Mouse (Mus musculus): Measurements from ENCODE around the gene Acsbg1. TPM values are rescaled to one million over a fixed set of nuclear protein-coding genes. Genes with fewer than 3 reads are reported as not detected.
"Not testable (repeated sequence)": the region's sequence is repeated elsewhere in the genome, so short reads cannot be mapped to it uniquely, and the experiment has no call there.

Gene Acsbg1
- polyA plus RNA-seq, 1 experiment = 1.5 TPM

DNA sequence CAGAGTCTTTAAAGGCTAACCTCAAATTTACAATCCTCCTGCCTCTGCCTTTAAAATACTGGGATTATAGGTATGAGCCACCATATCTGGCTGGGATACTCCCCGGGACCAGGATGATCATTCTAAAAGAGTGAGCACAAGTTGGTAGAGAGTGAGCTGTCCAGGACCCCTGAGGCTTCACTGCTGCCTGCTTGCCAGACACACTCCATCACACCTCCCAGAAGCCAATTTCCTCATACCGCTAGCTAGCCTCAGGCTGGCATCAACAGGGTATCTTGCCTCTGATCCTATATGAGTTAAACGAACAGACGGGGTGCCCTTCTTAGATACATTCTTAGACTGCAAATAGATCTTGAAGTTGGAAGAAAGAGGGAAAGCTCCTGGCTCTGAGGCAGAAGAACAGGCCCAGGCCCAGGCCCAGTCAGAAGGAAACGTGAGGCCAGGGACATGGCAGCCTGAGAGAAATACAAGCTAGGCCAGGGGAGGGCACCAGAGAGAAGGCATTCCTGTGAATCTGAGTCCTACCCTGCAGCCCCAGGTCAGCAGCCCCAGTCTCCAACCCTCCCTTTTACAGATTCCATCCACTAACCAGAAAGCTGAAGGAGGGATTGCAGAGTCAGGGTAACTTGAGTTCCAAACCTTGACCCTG is 31.9 kb downstream of the Acsbg1 start:
- DNase-seq (ENCODE audit: low read depth, low spot score) = no peak
- WGBS = 88% methylated on average over 5 of the region's 5 CpGs

DNA sequence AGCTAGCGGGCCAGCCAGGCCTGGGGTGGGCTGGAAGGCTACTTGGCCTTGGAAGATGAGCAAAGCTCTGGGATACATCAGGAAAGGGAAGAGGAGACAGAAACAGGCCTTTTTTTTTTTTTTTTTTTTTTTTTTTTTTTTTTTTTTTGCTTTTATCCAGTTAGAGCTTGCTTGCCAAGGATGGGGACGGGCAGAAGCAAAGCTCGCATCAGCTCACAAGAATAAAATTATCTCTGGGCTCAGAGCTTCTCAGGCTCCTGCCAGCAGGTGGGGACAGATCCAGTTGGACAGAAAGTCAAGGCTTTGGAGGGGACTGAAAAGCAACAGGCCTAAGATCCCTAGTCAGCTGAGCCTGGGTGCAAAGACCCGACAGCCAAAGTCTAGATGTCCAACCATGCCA is 32.9 kb downstream of the Acsbg1 start:
- 74% methylated on average over 4 of the region's 4 CpGs for WGBS
- no peak for DNase-seq (ENCODE audit: low read depth, low spot score)

DNA sequence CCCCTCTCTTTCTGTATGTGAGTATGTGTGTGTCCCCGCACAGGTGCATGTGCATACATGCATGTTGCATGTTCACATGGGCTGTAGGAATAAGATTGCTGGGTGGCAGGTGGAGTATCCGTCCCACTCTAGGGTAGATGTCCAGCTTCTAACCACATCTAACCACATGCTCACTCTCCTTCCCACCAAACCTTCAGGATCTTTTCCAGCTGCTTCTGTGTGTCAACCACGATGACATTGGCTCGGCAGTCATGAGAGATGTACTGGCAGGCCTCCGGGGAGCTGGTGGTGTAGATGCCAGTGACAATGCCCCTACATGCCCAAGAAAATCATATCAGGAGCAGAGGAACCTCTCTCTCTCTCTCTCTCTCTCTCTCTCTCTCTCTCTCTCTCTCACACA is 34.4 kb downstream of the Acsbg1 start:
- WGBS = 86% methylated on average over 5 of the region's 5 CpGs
- DNase-seq (ENCODE audit: low read depth, low spot score) = no peak

DNA sequence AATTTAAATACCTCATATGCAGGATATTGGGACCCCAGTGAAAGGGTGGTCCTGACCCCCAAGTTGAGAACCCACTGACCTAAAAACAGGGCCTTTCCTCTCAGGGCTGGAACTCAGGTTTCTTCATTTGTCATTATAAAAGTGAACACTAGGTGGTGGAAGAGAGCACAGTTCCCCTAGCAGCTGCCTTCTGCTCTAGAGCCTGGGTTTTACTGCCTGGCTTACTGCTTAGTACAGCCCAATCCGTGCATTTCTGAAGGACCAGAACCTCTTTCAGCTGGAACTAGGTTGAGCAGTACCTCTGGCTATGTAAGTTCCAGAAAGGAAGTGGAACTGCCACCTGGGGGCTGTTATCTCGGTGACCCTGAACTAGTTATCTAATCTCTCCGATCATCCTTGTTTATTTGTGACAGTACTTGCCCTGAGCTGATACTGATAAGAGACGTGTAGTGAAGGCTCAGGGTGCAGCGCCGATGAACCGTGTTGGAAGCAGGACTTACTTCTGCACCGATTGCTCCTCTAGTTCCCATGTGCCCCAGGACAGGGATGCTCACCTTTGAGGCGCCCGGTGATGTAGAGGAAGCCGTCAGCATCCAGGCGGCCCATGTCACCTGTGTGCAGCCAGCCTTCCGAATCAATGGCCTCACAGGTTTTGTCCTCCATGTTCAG is 47.4 kb downstream of the Acsbg1 start:
- DNase-seq (ENCODE audit: low read depth, low spot score) = peak; percentile 22
- WGBS = 46% methylated on average over 13 of the region's 13 CpGs

DNA sequence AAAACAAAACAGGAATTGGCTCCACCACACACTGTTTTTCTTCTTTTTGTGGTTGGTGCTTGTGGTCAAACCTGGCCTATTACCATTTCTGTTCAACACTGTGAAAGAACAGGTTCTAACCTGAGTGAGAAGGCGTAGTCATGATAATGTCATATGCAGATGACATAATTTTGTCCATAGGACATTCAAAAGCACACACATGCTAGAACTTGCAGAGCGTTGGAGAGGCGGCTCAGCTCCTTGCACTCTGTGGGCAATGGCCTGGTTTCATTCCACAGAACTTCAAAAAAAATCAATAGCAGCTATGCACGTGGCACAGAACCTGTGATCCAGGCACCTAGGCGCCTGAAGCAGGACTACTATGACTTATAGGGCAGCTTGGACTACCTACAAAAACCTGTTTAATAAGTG is 48.9 kb downstream of the Acsbg1 start:
- DNase-seq (ENCODE audit: low read depth, low spot score) = no peak
- WGBS = 64% methylated on average over 5 of the region's 5 CpGs

DNA sequence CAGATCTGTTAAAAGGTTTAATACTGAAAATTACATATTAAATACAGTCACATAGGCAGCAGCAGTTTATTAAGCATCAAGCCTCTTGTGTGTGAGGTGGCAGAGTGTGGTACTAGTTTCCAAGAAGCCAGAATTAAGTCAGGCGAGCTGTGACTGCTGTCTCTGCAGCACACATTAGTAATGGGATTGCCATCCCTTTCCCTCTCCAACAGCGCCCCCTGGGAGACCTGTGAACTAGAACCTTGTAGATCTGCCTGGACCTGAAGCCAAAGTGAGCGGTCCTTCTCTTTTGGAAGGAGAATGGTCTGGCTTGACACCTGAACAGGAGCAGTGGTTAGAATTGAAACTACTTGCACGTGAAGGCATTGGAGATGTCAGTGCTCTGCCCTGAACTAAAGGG is 56.8 kb downstream of the Acsbg1 start:
- DNase-seq (ENCODE audit: low read depth, low spot score) = no peak
- WGBS = 56% methylated on average over 4 of the region's 4 CpGs

DNA sequence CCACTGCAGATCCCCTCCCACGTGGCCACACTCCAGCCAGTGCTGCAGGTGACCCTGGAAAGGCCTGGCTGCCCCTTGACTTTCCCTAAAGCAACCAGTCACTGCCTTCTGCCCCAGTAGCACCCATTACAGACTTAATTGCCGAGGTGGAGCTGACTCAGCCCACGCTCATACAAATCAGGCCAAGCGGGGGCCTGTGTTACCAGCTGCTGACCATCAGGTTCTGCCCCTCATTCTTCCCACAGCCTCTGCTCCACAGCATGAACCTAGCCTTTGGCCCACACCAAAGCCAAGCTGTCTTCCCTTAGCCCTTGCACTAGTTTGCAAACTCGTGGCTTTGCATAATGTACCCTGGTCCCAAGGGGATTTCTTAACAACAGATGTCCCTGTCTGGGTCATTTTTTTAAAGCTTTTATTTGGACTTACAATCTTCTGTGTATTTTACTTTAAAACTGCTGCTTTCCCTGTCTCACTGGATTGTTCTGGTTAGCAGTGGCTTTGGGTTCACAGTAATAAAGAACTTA is 57.5 kb downstream of the Acsbg1 start:
- DNase-seq (ENCODE audit: low read depth, low spot score) = no peak
- 75% methylated on average over 5 of the region's 5 CpGs for WGBS

DNA sequence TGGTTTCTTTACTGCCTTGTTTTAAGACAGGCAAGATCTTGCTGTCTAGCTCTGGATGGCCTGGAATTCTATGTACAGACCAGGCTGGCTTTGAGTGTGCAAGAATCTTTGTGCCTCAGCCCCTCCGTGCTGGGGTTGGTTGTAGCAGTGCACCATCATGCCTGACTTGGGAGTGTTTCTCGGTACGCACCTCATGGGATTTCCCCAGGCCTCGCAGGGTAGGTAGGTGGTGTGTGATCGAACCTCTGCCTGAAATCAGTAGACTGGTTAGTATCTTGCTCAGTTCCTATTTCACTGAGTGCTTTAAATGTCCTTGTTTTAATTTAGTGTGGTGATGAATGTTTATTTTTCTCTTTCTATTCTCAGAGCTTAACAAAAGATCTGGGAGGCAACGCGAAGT is 58.8 kb downstream of the Acsbg1 start:
- DNase-seq (ENCODE audit: low read depth, low spot score) = no peak
- WGBS = 86% methylated on average over 7 of the region's 7 CpGs

DNA sequence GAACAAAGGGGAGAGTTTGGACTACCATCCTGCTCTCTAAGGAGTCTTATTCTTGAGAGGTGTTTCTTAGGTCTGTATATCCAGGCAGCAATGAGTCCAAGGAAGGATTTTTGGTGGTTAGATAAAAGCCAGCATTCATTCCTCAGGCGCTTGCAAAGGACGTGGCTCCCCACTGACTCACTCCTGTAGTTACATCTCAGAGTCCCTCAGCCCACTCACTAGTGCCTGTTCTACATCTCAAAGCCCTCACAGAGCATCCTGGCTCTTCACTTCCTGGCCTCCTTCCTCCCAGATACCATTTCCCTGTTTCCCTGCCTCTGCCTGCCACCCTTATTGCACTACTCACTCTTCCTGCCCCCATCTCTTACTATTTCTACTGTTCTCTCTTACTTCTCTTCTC is 59.3 kb downstream of the Acsbg1 start:
- 74% methylated on average over 2 of the region's 2 CpGs for WGBS

DNA sequence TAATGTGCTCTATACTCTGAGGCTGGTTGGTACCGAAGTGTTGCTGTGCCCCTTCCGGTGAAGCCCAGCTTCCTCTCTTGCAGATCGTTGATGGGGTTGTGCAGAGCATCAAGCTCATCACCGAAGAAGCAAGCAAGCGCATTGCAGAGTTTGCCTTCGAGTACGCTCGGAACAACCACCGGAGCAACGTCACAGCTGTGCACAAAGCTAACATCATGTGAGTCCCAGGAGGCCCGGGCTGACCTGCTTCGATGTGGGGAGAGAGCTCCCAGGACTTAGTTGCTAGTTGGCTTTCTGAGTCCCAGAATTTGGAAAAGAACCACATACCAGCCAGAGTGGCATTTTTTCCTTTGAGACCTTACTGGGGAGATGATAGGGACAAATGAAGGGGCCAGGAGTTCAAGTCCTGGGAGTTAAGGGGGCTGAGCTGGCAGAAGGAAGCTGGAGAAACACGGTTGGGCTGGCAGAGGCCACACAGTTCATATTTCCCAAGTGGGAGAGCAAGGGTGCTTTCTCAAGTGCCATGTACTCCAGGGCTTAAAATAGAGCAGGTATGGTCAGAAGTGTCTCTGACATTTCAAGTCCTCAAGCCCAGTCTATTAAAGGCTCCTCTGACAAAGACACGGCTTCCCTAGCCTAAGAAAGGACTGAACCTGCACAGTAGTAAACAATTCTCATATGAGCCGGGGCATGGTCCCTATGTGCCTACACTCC is 64.8 kb downstream of the Acsbg1 start:
- 91% methylated on average over 15 of the region's 15 CpGs for WGBS
- DNase-seq (ENCODE audit: low read depth, low spot score) = no peak

More for the DNA sequence above, 59.3 kb downstream of the Acsbg1 start:
- DNase-seq (ENCODE audit: low read depth, low spot score) = no peak

DNA sequence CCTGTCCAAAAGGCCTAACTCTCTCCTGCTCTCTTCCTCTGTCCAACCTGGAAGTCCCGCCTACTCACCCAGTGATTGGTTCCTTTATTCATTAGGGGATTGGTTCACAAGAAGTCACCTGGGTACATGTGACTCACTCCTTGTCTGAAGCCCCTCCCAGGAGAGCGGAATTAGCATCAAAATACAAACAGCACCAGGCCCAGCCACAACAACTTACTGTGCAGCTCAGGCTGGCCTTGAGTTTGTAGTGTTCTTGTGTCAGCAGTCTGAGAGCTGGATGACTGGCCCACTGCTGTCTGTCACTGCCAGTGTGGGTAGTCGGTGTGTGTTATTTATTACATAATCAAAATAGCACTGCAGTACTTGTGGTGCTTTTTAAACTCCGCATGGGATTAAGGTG is 68.0 kb downstream of the Acsbg1 start:
- 84% methylated on average over 4 of the region's 4 CpGs for WGBS
- DNase-seq (ENCODE audit: low read depth, low spot score) = not testable (repeated sequence)

DNA sequence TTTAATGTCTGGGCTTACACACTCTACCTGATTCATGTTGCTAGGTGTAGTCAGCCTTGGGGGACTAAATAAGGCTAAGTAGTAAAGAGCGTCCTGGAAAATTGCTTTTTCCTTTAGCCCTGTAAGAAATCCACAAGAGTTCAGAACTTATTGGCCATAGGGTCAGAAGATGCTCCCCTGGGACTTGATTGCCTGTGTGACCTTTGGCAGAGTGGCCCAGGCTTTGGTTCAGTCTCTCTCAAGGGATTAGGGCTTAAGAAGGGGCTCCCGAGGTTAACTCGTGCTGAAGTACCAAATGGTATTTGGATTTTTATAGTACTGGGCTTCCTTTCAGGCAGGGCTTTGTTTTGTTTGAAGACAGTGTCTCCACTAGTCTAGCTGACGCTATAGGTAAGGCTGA is 73.8 kb downstream of the Acsbg1 start:
- WGBS = 26% methylated on average over 4 of the region's 4 CpGs
- DNase-seq (ENCODE audit: low read depth, low spot score) = no peak

DNA sequence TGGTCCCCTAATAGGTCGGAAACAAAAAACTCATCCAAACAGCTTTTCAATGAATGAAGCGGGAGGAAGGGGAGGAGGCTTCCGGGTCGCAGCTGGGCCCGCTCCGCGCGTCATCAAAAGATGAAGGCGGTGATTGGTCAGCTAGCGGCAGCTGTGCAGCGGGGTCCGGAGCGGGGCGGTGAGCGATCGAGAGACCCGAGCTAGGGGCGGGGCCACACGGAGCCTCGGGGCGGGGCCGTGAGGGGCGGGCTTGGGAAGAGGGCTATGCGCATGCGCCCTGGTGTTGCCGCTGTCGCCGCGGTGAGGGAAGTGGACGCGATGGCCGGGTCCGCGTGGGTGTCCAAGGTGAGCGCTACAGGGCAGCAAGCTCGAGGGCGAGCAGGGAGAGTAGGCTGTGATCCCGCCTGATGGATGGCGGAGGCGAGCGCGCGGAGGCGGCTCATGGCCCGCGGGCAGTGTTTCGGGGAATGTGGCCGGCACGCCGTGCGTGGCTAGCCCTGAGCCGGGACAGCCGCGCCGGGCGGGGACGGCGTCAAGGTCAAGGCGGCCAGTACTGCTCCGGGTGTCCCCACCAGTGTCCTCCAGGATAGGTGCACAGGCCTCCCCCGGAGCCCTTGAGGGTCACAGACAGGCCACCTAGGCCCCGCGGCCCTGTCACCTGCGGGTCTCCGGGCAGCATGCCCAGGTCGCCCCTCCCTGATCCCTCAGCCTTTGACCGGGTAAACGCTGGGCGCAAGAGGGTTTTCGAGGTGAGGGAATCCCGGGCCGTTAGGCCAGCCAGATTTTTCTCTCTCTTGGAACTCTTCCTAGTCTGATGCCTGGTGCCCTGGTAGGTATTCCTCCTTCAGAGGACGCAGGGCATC is 75.2 kb downstream of the Acsbg1 start, which contains the start of gene Idh3a:
TSS of gene Idh3a (plus strand) at position 136 of the 863 bp plus-strand sequence.
- WGBS = under 1% methylated on average over 73 of the region's 73 CpGs
- DNase-seq (ENCODE audit: low read depth, low spot score) = peak; percentile 66

DNA sequence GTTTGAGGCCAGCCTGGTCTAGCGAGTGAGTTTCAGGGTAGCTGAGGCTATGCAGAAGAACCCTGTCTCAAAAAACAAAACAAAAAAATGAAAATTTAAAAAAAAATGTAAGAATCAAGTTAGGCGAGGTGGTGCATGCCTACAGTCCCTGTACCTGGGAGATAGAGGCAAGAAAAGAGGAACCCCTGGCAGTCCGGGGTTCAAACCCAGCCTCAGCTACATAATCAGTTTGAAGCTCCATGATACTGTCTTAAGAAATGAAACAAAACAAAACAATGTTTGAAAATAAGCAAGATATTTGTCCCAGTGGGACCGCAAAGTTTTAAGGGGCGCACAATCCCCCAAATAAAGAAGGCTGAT is 75.9 kb downstream of the Acsbg1 start:
- DNase-seq (ENCODE audit: low read depth, low spot score) = no peak
- 35% methylated on average over 5 of the region's 5 CpGs for WGBS

DNA sequence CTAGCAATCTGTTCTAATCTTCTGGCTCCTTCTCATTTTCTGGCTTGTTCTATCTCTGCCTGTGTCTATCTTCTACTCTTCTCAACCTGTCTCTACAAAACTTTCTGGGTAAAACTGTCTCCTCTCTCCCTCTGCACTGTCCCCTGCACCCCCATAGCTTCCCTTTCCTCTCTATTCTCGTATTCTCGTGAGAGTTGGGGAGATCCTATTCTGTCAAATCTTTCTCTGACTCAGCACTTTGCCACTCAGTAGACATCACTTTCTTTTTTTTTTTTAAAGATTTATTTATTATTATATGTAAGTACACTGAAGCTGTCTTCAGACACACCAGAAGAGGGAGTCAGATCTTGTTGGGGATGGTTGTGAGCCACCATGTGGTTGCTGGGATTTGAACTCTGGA is 77.5 kb downstream of the Acsbg1 start:
- WGBS = 81% methylated on average over 2 of the region's 2 CpGs
- not testable (repeated sequence) for DNase-seq (ENCODE audit: low read depth, low spot score)

DNA sequence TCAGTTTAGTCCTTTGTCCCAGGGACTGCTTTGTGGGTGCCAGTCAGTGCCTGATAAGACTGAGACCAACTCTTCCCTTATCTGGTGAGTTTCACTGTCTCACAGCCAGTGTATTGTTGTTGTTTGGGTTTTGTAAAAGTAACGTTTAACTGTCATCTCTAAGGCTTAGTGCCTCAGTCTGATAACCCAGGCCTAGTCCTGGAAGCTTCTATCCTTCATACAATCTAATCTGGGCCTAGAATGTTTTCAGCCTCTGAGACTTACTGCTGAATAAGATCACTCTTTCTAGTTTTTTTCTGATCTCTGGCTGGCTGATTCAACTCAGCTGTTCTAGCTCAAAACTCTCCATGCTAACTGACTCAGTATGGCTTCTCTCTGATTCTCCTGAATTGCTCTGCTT is 78.0 kb downstream of the Acsbg1 start:
- no peak for DNase-seq (ENCODE audit: low read depth, low spot score)
- WGBS = 57% methylated on average over 1 of the region's 1 CpGs

DNA sequence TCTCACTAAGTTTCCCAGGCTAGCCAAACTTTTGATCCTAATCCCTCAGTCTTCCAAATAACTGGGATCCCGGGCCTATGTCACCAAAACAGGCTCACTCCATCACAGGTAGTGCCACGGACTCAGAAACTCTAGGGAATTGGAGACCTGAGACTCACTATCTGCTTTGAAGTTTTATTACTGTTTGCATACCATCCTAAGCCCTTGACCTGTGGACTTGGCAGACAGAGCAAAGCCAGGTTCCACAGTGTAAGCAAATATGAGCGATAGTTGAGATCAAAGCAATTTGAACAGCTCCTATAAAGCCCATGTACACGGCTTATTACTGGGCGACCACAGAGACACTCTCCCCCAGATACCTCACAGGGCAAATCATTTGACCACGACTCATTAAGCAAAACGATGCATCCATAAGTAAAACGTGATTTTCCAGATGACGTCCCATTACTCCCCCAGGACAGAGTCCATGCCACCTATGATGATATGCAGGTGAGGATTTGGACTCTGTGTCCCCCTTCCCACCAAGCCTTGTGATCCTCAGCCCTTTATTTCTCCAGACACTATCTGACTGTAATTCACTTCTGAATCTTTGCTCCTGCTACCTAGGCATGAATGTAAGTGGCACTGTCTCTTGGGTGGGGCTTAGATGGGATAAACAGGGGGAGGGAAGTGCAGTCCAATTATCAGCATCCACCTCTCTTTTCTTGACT is 90.4 kb downstream of the Acsbg1 start:
- 15% methylated on average over 9 of the region's 9 CpGs for WGBS
- DNase-seq (ENCODE audit: low read depth, low spot score) = no peak

DNA sequence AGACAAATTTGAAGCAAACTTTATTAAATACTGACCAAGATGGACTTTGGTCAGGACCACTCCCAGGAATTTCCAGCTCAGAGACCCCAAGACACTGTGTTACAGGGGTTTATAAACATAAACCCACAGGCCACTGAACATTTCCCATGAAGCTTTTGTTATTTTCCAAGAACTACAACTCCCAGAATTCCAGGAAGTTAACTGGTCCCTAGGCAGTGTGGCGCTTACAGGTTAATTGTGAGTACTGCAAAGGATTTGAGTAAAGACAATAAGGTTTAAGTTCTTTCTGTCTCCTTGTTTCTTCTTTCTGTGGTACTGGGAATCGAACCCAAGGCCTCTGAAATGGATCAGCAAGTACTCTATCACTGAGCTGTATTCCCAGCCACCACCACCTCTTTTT is 92.9 kb downstream of the Acsbg1 start:
- DNase-seq (ENCODE audit: low read depth, low spot score) = no peak
- 39% methylated on average over 2 of the region's 2 CpGs for WGBS

DNA sequence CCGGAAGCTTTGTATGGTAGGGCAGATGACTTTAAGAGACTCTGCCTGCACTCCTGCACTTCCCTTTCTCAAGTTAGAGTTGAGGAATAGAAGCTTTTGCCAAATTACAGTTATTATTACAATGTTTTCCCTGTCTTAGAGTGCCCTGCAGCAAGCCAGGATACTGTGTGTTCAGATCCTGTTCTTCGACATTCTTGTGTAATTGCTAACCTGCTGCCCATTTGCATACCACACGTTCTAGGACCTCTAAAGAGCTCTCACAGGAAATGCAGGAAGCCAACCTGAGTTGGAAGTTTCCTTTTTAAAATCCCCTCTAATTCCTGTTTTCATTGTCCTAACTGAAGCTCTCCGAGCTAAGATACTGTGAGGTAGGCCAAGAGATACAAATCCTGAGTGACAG is 94.7 kb downstream of the Acsbg1 start:
- 30% methylated on average over 4 of the region's 4 CpGs for WGBS
- no peak for DNase-seq (ENCODE audit: low read depth, low spot score)

All from large intestine, adult 2 months (tissue).